Mouse (Mus musculus) embryonic facial prominence, embryonic 12.5 days (tissue): ENCODE measurements around the gene Cpeb3. TPM values are rescaled to one million over a fixed set of nuclear protein-coding genes. Genes with fewer than 3 reads are reported as not detected.
"Not testable (repeated sequence)": the region's sequence is repeated elsewhere in the genome, so short reads cannot be mapped to it uniquely, and the experiment has no call there.

Experiments used
- ATAC-seq: fragments of 200-750 bp; cut with Nextera tagmentation; 2 replicates; pipeline ENCODE4 v1.8.0; 2017; ENCODE audit not compliant: insufficient number of reproducible peaks, insufficient read depth, low FRiP score, low TSS enrichment
- H3K27ac ChIP-seq: fragments of 300-500 bp; sonication (generic); 2 replicates; pipeline ENCODE4 v1.5.1; 2016; ENCODE audit warnings: mild to moderate bottlenecking
- H3K27me3 ChIP-seq: fragments of 300-500 bp; sonication (generic); 2 replicates; pipeline ENCODE4 v1.6.1; 2016; ENCODE audit warnings: mild to moderate bottlenecking, moderate library complexity
- H3K36me3 ChIP-seq: fragments of 300-500 bp; sonication (generic); 2 replicates; pipeline ENCODE4 v1.6.1; 2016; ENCODE audit warnings: mild to moderate bottlenecking
- H3K4me1 ChIP-seq: fragments of 300-500 bp; sonication (generic); 2 replicates; pipeline ENCODE4 v1.6.1; 2016
- H3K4me2 ChIP-seq: fragments of 300-500 bp; sonication (generic); replicated peaks from 2 replicates; pipeline ENCODE4 v1.6.1; 2016; ENCODE audit warnings: mild to moderate bottlenecking, moderate library complexity
- H3K4me3 ChIP-seq: fragments of 300-500 bp; sonication (generic); 2 replicates; pipeline ENCODE4 v1.5.1; 2016; ENCODE audit warnings: mild to moderate bottlenecking
- H3K9ac ChIP-seq: fragments of 300-500 bp; sonication (generic); 2 replicates; pipeline ENCODE4 v1.6.1; 2016; ENCODE audit warnings: mild to moderate bottlenecking, moderate library complexity
- H3K9me3 ChIP-seq: fragments of 300-500 bp; sonication (generic); 2 replicates; pipeline ENCODE4 v1.6.1; 2016; ENCODE audit warnings: mild to moderate bottlenecking, moderate library complexity
- WGBS: fragments of 180-500 bp; shearing (Covaris S2); methylation state at CpG from one replicate; pipeline ENCODE4 v1.1.7; 2016; 5-methylcytosine and 5-hydroxymethylcytosine counted together
- polyA plus RNA-seq: library from polyadenylated mRNA; unstranded; fragments of >200 nt; fragmentation: Nextera tagmentation; extraction: Ambion mirVana; gene quantifications from 2 replicates; pipeline ENCODE4 v1.2.1, GENCODE M21; 2016

The Cpeb3 gene
- polyA plus RNA-seq, 1 experiment from 2014 or later = 1.0 TPM

- H3K36me3 ChIP-seq, H3K27me3 ChIP-seq, H3K4me3 ChIP-seq, H3K27ac ChIP-seq, H3K9me3 ChIP-seq, ATAC-seq, H3K9ac ChIP-seq, H3K4me2 ChIP-seq: not testable (repeated sequence)
- peaks cover 11% of the 10 kb centered on the region for H3K4me1 ChIP-seq
Measured at GRCm38 (mm10) chr19:37205155-37205554, 3.2 kb downstream of the Cpeb3 start.

DNA sequence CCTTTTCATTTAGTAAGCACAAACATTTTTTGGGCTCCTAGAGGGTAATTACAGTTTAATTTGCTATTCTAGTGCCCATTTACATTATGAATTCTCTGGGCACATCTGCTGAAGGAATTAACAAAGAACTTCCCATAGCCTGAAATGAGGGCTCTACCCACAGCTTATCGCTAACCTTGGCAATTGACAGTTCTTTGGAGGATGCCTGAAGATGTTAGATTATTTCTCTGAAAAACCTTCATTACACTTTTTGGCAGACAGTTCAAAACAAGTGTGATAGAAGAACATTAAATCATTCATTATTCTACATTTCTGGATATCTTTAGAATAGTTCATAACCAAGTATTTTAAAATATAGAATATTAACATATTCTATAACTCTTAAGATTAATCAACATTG lies 5.0 kb downstream of the Cpeb3 start:
- Histone ChIP-seq H3K4me1 (no peaks in the 10 kb centered on the region), H3K4me3 (no peak overlapping the region), H3K27ac (no peak overlapping the region), H3K9me3 (no peaks in the 10 kb centered on the region), H3K27me3 (no peaks in the 10 kb centered on the region), H3K4me2 (no peak overlapping the region), H3K9ac (no peak overlapping the region), H3K36me3 (no peaks in the 10 kb centered on the region)
- WGBS = 95% methylated on average over 1 of the region's 1 CpGs
- ATAC-seq = no peak

DNA sequence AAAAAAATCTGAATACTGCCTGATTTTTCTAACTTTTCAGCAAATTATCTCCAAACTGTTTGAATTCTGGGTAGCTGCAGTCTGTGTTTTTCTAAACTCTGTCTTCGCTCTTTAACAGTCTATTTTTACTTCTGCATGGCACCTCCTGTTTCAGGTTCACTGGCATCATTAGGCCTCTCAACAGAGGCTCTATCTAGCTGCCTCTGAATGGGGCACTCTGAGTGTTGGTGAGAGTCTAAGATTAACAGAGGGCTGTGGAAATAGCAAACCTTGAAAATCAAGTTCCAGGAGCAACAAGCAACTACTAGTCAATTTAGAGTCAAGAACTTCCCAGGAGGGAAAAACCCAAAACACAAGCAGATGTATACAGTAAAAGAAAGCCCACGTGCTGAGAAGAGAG lies 8.5 kb downstream of the Cpeb3 start:
- no peak overlapping the region for H3K27ac ChIP-seq
- H3K4me2 ChIP-seq = no peak overlapping the region
- ATAC-seq = no peak
- H3K9me3 ChIP-seq = no peaks in the 10 kb centered on the region
- H3K27me3 ChIP-seq = no peaks in the 10 kb centered on the region
- WGBS = 75% methylated on average over 2 of the region's 2 CpGs
- H3K36me3 ChIP-seq = no peaks in the 10 kb centered on the region
- H3K4me3 ChIP-seq = no peak overlapping the region
- H3K9ac ChIP-seq = no peak overlapping the region
- no peaks in the 10 kb centered on the region for H3K4me1 ChIP-seq

- no peaks in the 10 kb centered on the region for H3K27me3 ChIP-seq
- 76% methylated on average over 1 of the region's 1 CpGs for WGBS
Measured at GRCm38 (mm10) chr19:37198165-37198880, 10.1 kb downstream of the Cpeb3 start.

DNA sequence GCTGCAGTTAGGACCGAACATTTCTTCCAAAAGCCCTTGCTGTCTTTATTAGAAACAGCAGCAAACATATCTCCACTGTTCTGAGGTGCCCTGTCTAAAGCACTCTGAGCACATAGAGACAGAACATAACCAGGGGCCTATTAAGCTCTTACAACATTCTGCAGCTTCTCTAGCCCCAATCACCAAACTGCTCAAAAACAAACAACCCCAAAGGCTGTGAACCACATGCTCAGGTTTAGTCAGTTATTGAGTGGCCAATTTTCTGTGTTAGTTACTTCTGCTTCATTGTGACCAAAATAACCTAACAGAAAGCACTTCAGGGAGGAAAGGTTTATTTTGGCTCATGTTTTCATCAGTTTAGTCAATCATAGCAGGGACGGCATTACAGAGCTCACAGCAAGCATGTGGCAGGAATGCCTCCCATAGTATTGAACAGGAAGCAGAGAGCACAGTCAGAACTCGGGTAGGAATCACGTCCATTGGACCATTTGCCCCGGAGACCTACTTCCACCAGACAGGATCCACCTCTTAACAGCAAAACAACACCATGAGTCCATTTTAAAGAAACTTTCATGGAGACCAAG lies 15.8 kb downstream of the Cpeb3 start:
- ATAC-seq = no peak
- no peaks in the 10 kb centered on the region for H3K36me3 ChIP-seq
- no peaks in the 10 kb centered on the region for H3K4me1 ChIP-seq
- no peaks in the 10 kb centered on the region for H3K9me3 ChIP-seq
- H3K4me2 ChIP-seq = no peak overlapping the region
- no peak overlapping the region for H3K4me3 ChIP-seq
- no peak overlapping the region for H3K27ac ChIP-seq
- no peak overlapping the region for H3K9ac ChIP-seq
- H3K27me3 ChIP-seq = no peaks in the 10 kb centered on the region
- WGBS = 70% methylated on average over 5 of the region's 5 CpGs

More at GRCm38 (mm10) chr19:37198165-37198880, 10.1 kb downstream of the Cpeb3 start:
- no peaks in the 10 kb centered on the region for H3K36me3 ChIP-seq
- H3K4me3 ChIP-seq = no peak overlapping the region
- H3K27ac ChIP-seq = no peak overlapping the region
- no peaks in the 10 kb centered on the region for H3K4me1 ChIP-seq
- H3K4me2 ChIP-seq = no peak overlapping the region
- H3K9me3 ChIP-seq = no peaks in the 10 kb centered on the region
- ATAC-seq = no peak
- H3K9ac ChIP-seq = no peak overlapping the region

GRCm38 (mm10) chr19:37188366-37188948 lies 19.9 kb downstream of the Cpeb3 start:
- H3K36me3 ChIP-seq = no peaks in the 10 kb centered on the region
- H3K4me1 ChIP-seq = no peaks in the 10 kb centered on the region
- H3K27ac ChIP-seq = no peak overlapping the region
- ATAC-seq = no peak
- no peaks in the 10 kb centered on the region for H3K27me3 ChIP-seq
- H3K4me3 ChIP-seq = no peak overlapping the region
- no peak overlapping the region for H3K9ac ChIP-seq
- H3K9me3 ChIP-seq = no peaks in the 10 kb centered on the region
- WGBS = 81% methylated on average over 4 of the region's 4 CpGs
- H3K4me2 ChIP-seq = no peak overlapping the region

GRCm38 (mm10) chr19:37177819-37178708 lies 30.3 kb downstream of the Cpeb3 start:
- Histone ChIP-seq H3K4me2 (peak overlapping the region; percentile 41), H3K9me3 (no peaks in the 10 kb centered on the region), H3K4me1 (peaks cover 10% of the 10 kb centered on the region), H3K9ac (no peak overlapping the region), H3K4me3 (peak overlapping the region; percentile 15; the same call in 1 of the 2 replicates), H3K27me3 (peaks cover 14% of the 10 kb centered on the region), H3K27ac (no peak overlapping the region), H3K36me3 (no peaks in the 10 kb centered on the region)
- no peak for ATAC-seq
- 17% methylated on average over 17 of the region's 17 CpGs for WGBS

DNA sequence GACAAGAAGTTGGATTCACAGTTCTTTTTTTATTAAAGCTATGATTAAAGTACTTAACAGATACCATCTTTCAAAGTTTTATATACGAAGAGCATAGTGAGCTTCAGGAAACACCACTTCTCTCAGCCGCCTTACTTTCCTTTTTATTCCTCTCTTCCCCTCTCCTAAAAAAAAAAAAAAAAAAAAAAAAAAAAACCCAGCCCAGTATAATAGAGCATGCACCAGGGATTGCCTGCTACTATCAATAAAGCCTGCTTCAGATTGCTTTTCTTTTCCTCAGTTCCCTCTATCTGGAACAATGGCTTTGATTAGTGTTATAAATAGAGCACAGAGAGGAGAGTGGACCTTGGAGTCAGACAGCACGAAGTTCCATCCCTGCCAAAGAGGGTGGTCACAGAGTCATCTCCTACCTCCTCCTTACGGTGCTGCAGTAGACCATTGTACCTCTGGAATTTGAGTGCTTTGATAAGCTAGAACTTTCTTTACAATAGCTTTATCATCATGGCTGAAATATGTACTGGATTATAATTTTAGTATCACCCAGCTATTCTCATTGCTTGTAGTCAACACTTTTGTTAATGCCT lies 31.4 kb downstream of the Cpeb3 start:
- Histone ChIP-seq H3K9ac (no peak overlapping the region), H3K4me3 (no peak overlapping the region), H3K4me2 (no peak overlapping the region), H3K9me3 (no peaks in the 10 kb centered on the region), H3K27ac (no peak overlapping the region), H3K4me1 (peaks cover 10% of the 10 kb centered on the region), H3K27me3 (peaks cover 24% of the 10 kb centered on the region), H3K36me3 (no peaks in the 10 kb centered on the region)
- no peak for ATAC-seq
- 48% methylated on average over 4 of the region's 4 CpGs for WGBS

GRCm38 (mm10) chr19:37175919-37176318 lies 32.5 kb downstream of the Cpeb3 start:
- WGBS = 11% methylated on average over 6 of the region's 6 CpGs
- Histone ChIP-seq H3K4me3 (peak overlapping the region; percentile 56), H3K27me3 (peaks cover 31% of the 10 kb centered on the region), H3K9ac (no peak overlapping the region), H3K4me2 (peak overlapping the region; percentile 100), H3K27ac (no peak overlapping the region), H3K9me3 (no peaks in the 10 kb centered on the region), H3K4me1 (peaks cover 10% of the 10 kb centered on the region), H3K36me3 (no peaks in the 10 kb centered on the region)
- ATAC-seq = no peak

GRCm38 (mm10) chr19:37175436-37175805 lies 33.0 kb downstream of the Cpeb3 start:
- Histone ChIP-seq H3K4me2 (peak overlapping the region; percentile 100), H3K36me3 (no peaks in the 10 kb centered on the region), H3K27ac (no peak overlapping the region), H3K4me3 (peak overlapping the region; percentile 56), H3K9ac (no peak overlapping the region), H3K4me1 (peaks cover 10% of the 10 kb centered on the region), H3K27me3 (peaks cover 31% of the 10 kb centered on the region), H3K9me3 (no peaks in the 10 kb centered on the region)
- 1% methylated on average over 12 of the region's 12 CpGs for WGBS
- ATAC-seq = no peak

- Histone ChIP-seq H3K4me3 (peak overlapping the region; percentile 56), H3K4me2 (peak overlapping the region; percentile 100), H3K27me3 (peaks cover 31% of the 10 kb centered on the region), H3K4me1 (peaks cover 10% of the 10 kb centered on the region), H3K27ac (0 out of 2 replicates have a peak overlapping the region, but pooled peaks have one; percentile 6), H3K9me3 (no peaks in the 10 kb centered on the region), H3K9ac (peak overlapping the region; percentile 59), H3K36me3 (no peaks in the 10 kb centered on the region)
- ATAC-seq = peak; percentile 85; the same call in 1 of the 2 replicates
- under 1% methylated on average over 36 of the region's 36 CpGs for WGBS
Measured at GRCm38 (mm10) chr19:37174716-37175435, 33.5 kb downstream of the Cpeb3 start.
